Mouse (Mus musculus) midbrain, embryonic 15.5 days (tissue): ENCODE data around the gene Aqp6. TPM values are rescaled to one million over a fixed set of nuclear protein-coding genes. Genes with fewer than 3 reads are reported as not detected.

Experiments used
- ATAC-seq: fragments of 200-750 bp; cut with Nextera tagmentation; replicated peaks from 2 replicates; pipeline ENCODE4 v1.8.0; 2017; ENCODE audit warnings: moderate TSS enrichment
- H3K27ac ChIP-seq: fragments of 300-500 bp; sonication (generic); 2 replicates; pipeline ENCODE4 v1.5.1; 2015; ENCODE audit warnings: mild to moderate bottlenecking, inconsistent platforms
- H3K27me3 ChIP-seq: fragments of 300-500 bp; sonication (generic); replicated peaks from 2 replicates; pipeline ENCODE4 v1.6.1; 2015; ENCODE audit warnings: inconsistent platforms
- H3K36me3 ChIP-seq: fragments of 300-500 bp; sonication (generic); replicated peaks from 2 replicates; pipeline ENCODE4 v1.6.1; 2015; ENCODE audit warnings: inconsistent platforms
- H3K4me1 ChIP-seq: fragments of 300-500 bp; sonication (generic); 2 replicates; pipeline ENCODE4 v1.6.1; 2015; ENCODE audit warnings: inconsistent platforms
- H3K4me2 ChIP-seq: fragments of 300-500 bp; sonication (generic); 2 replicates; pipeline ENCODE4 v1.6.1; 2015; ENCODE audit warnings: inconsistent platforms, mild to moderate bottlenecking, moderate library complexity
- H3K4me3 ChIP-seq: fragments of 300-500 bp; sonication (generic); 2 replicates; pipeline ENCODE4 v1.5.1; 2015; ENCODE audit warnings: mild to moderate bottlenecking, inconsistent platforms
- H3K9ac ChIP-seq: fragments of 300-500 bp; sonication (generic); 2 replicates; pipeline ENCODE4 v1.6.1; 2015; ENCODE audit warnings: mild to moderate bottlenecking, inconsistent platforms
- H3K9me3 ChIP-seq: fragments of 300-500 bp; sonication (generic); 2 replicates; pipeline ENCODE4 v1.6.1; 2016; ENCODE audit warnings: inconsistent platforms
- whole genome bisulfite sequencing: fragments of 180-500 bp; shearing (Covaris S2); methylation state at CpG from one replicate; pipeline ENCODE4 v1.1.7; 2015; ENCODE audit warnings: mixed read lengths; 5-methylcytosine and 5-hydroxymethylcytosine counted together
- polyA plus RNA-seq: library from polyadenylated mRNA; unstranded; fragments of >200 nt; fragmentation: Nextera tagmentation; extraction: Ambion mirVana; gene quantifications from 2 replicates; pipeline ENCODE4 v1.2.1, GENCODE M21; 2015

Aqp6 gene
- polyA plus RNA-seq, 1 experiment from 2014 or later: 0.49 TPM

DNA sequence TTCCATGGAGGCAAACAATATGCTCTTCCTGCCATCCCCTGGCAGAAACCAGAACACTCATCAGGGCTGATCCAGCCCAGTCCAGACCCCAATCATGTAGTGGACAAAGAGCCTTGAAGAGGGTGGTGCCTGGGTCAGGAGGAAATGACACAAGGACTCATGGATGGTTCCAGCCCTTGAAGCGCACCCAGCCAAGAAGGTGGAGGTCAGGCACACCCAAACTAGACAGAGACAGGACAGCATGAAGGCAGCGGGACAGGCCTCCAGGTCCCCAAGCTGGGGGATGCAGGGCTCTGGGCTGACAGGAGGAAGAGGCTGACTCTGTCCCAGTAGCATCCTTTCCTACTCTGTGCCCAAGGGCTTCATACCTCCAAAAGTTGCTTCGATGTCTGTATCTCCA is 14.7 kb upstream of the Aqp6 start:
- no peaks in the 10 kb centered on the region for H3K36me3 ChIP-seq
- no peaks in the 10 kb centered on the region for H3K9me3 ChIP-seq
- no peak overlapping the region for H3K4me2 ChIP-seq
- H3K27ac ChIP-seq: no peak overlapping the region
- H3K27me3 ChIP-seq: peaks cover 93% of the 10 kb centered on the region
- no peak overlapping the region for H3K4me3 ChIP-seq
- H3K4me1 ChIP-seq: peaks cover 30% of the 10 kb centered on the region
- ATAC-seq: no peak
- no peak overlapping the region for H3K9ac ChIP-seq
- 94% methylated on average over 3 of the region's 3 CpGs for WGBS

DNA sequence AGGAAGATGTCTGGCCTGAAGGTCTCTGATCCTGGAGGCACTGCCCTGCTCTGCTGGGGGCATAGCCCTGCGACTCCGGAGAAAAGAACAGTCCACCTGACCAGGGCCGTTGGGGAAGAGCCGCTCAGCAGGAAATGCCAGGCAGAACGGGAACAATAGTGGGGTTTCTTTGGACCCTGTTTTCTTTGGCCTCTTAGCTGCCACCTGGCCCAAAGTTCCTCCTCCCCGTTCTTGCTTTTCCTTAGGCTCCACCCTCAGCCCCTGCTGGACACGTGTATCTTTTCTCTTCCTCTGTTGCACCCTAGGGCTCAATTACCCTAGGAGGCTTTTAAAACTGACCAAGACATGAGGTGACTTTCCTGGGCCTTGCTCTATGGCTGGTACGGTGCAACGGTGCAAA is 12.0 kb upstream of the Aqp6 start:
- Histone ChIP-seq H3K27ac (no peak overlapping the region), H3K4me3 (no peak overlapping the region), H3K4me2 (no peak overlapping the region), H3K4me1 (peaks cover 17% of the 10 kb centered on the region), H3K9ac (no peak overlapping the region), H3K9me3 (no peaks in the 10 kb centered on the region), H3K27me3 (peaks cover 100% of the 10 kb centered on the region), H3K36me3 (no peaks in the 10 kb centered on the region)
- WGBS: 5% methylated on average over 9 of the region's 9 CpGs
- no peak for ATAC-seq

DNA sequence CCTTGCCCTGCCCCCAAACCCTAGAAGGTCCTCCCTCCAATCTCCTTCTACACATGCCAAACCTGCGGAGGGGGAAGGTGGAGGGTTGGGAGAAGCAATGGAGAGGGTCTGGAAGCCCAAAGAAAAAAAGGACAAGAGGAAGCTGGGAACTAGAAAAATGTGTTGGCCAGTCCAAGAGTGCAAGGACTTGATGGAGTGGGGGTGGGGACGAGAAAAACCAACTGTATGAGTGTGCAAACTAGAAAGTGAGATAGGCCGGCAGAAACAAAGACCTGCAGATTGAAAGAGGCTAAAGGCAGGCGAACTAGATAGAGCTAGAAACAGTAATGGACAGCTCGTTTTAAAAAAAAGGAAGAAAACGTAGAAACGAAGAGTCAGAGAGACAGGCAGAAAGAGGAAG is 11.5 kb upstream of the Aqp6 start:
- H3K36me3 ChIP-seq: no peaks in the 10 kb centered on the region
- no peak overlapping the region for H3K4me3 ChIP-seq
- H3K9ac ChIP-seq: no peak overlapping the region
- no peaks in the 10 kb centered on the region for H3K9me3 ChIP-seq
- no peak for ATAC-seq
- WGBS: 17% methylated on average over 7 of the region's 7 CpGs
- peaks cover 12% of the 10 kb centered on the region for H3K4me1 ChIP-seq
- H3K27ac ChIP-seq: no peak overlapping the region
- H3K4me2 ChIP-seq: no peak overlapping the region
- H3K27me3 ChIP-seq: peaks cover 99% of the 10 kb centered on the region

DNA sequence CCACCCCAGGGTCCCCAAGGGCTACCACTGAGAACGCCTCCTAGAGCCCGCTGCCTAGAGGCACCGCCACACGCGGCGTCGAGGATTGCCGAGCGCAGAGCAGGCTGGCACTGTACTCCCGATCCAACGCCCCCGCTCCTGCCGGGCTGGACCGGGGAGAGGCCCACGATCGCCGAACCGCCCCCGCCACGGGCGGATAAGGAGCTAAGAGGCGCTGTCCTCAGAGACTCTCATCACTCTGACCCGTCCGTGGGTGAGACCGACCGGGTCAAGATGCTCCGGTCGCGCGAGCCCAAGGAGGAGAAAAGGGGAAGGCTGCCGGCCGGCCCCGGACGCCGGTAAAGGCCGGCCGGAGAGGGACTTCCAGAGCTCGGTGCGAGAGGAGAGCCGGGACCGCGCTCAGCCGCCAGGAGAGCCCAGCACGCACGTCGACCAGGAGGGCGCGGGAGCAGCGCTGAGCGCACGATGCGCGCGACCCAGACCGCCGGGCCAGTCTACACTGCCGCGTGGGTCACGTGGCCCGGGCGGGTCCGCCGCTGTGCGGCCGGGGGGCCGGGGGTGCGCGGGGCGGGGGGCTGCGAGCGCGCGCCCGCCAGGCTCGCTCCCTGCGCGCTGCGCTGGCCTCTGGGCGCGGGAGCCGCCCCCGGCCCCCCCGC is 10.6 kb upstream of the Aqp6 start, which contains the start of gene Aqp5:
Gene Aqp5, plus strand, starts transcription at position 354 of the 656 bp plus-strand sequence.
- Histone ChIP-seq H3K27ac (no peak within 1 kb of the TSS), H3K36me3 (no peaks in the 10 kb centered on the region), H3K27me3 (peaks cover 99% of the 10 kb centered on the region), H3K9me3 (no peaks in the 10 kb centered on the region), H3K4me1 (peaks cover 8% of the 10 kb centered on the region; the same call in 1 of the 2 replicates), H3K4me2 (peak within 1 kb of the TSS; percentile 53), H3K9ac (peak within 1 kb of the TSS; percentile 13; the same call in 1 of the 2 replicates), H3K4me3 (peak within 1 kb of the TSS; percentile 38)
- under 1% methylated on average over 60 of the region's 83 CpGs for WGBS
- peak; percentile 79 for ATAC-seq

DNA sequence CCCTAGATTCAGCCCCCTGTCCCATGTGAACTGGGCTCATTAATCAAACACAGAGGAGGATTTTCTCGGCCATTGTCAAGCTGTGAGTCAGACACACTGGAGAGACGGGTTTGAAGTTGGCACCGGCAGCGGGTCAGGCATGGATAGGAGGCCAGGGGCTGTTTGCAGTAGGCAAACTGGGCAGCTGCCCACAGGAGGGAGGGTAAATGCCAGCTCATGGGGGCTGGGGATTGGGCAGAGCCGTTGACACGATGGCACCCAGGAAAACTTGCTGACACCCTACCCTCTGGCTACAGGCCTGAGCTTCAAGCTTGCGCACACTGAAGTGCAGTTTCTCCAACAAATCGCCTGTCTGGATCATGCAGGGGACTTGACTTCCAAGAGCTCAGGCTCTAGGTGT is 9.0 kb upstream of the Aqp6 start:
- Histone ChIP-seq H3K4me3 (no peak overlapping the region), H3K4me2 (no peak overlapping the region), H3K4me1 (peaks cover 14% of the 10 kb centered on the region; the same call in 1 of the 2 replicates), H3K9ac (no peak overlapping the region), H3K36me3 (no peaks in the 10 kb centered on the region), H3K27ac (no peak overlapping the region), H3K9me3 (no peaks in the 10 kb centered on the region), H3K27me3 (peaks cover 86% of the 10 kb centered on the region)
- 65% methylated on average over 8 of the region's 8 CpGs for WGBS
- no peak for ATAC-seq

DNA sequence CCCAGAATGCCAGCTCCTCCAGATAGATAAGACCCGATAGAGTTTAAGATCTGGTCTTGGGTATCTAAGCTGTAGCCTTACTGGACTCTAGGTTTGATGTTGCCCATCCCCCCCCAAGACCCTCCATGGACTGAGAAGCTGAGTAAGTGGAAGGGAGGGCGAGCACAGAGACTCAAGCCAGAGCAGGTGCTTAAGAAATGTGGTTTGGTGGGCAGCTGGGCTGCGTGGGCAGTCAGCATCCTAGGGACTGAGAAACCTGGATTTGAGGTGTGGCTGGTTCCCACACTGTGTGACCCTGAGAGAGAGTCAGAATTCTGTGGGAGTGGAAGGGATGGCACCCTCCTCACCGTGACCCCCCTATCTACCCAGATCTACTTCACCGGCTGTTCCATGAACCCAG is 8.3 kb upstream of the Aqp6 start:
- H3K9me3 ChIP-seq: no peaks in the 10 kb centered on the region
- WGBS: 89% methylated on average over 5 of the region's 5 CpGs
- H3K27ac ChIP-seq: no peak overlapping the region
- no peak overlapping the region for H3K4me2 ChIP-seq
- ATAC-seq: no peak
- H3K4me1 ChIP-seq: peaks cover 16% of the 10 kb centered on the region; the same call in 1 of the 2 replicates
- no peak overlapping the region for H3K9ac ChIP-seq
- peaks cover 83% of the 10 kb centered on the region for H3K27me3 ChIP-seq
- no peak overlapping the region for H3K4me3 ChIP-seq
- H3K36me3 ChIP-seq: no peaks in the 10 kb centered on the region

DNA sequence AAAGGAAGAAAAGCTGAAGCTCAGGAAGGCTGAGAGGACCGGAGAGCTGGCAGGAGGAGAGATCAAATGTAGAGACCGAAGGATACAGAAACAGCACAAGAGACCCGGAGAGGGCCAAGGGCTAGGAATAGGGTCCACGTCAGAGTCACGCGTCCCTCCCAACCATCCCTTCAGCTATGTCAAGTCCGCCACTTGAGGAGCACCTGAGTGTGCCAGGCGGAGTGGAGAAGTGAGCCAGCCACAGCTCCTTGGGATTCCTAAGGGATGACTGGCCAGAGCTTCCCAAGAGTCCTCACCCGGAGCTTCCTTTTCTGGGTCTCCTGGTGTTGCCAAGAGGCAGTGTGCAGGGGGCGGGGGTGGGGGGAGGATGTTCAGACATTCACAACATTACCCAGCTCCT is 6.2 kb upstream of the Aqp6 start:
- no peak overlapping the region for H3K4me2 ChIP-seq
- no peak overlapping the region for H3K27ac ChIP-seq
- WGBS: 86% methylated on average over 10 of the region's 10 CpGs
- H3K4me3 ChIP-seq: no peak overlapping the region
- no peak for ATAC-seq
- H3K36me3 ChIP-seq: no peaks in the 10 kb centered on the region
- no peaks in the 10 kb centered on the region for H3K9me3 ChIP-seq
- peaks cover 62% of the 10 kb centered on the region for H3K27me3 ChIP-seq
- H3K9ac ChIP-seq: no peak overlapping the region
- peaks cover 26% of the 10 kb centered on the region for H3K4me1 ChIP-seq

DNA sequence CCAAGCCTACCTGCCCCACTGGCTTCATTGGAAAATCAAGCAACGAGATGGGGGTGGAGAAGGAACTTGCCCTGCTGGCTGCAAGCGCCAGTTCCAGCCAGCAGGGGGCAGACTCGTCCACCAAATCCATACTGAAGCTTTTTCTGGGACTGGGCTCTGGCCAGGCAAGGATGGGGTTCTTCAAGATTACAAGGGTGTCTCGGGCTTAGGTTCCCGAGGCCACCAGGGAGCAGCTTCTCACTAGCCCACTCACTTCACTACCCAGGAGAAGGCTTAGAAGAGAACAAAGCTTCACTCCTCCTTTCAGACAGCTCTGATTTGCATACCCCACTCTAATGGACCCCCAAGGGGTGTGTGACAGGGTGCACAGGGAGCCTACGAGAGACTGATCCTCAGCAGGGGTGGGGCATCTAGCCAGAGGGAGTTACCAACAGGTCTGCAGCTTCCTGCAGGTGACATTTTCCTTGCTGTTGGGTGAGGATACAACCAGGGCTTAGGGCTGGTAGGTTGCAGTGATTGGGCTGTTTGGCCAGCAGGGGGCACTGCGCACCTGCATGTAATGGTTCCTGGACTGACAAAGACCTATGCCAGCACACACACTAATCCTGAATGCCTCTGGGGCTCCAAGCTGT is 5.0 kb upstream of the Aqp6 start:
- Histone ChIP-seq H3K27me3 (peaks cover 50% of the 10 kb centered on the region), H3K9me3 (no peaks in the 10 kb centered on the region), H3K4me1 (peaks cover 26% of the 10 kb centered on the region), H3K36me3 (no peaks in the 10 kb centered on the region), H3K4me2 (no peak overlapping the region), H3K4me3 (no peak overlapping the region), H3K27ac (peak overlapping the region; percentile 27; the same call in 1 of the 2 replicates), H3K9ac (no peak overlapping the region)
- 0% methylated on average over 7 of the region's 7 CpGs for WGBS
- peak; percentile 84 for ATAC-seq

DNA sequence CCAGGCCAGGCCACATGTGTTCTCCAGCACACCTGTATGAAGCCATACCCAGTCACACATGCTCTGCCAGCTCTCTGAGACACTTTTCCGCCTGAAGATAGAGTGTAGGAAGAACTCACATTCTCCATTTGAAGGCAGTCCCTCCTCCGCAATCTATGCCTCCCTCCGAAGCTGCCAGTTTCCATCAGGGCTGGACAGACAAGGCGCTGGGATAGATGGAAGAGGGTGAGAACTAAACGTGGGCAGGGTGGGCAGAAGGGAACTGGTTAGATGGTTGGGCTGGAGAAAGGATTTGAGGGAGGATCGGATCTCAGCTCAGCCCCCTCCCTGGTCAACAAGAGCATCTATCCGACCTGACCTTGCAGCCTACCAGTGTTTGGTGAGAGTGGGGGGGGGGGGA is 4.4 kb upstream of the Aqp6 start:
- WGBS: 61% methylated on average over 7 of the region's 7 CpGs
- H3K27ac ChIP-seq: no peak overlapping the region

DNA sequence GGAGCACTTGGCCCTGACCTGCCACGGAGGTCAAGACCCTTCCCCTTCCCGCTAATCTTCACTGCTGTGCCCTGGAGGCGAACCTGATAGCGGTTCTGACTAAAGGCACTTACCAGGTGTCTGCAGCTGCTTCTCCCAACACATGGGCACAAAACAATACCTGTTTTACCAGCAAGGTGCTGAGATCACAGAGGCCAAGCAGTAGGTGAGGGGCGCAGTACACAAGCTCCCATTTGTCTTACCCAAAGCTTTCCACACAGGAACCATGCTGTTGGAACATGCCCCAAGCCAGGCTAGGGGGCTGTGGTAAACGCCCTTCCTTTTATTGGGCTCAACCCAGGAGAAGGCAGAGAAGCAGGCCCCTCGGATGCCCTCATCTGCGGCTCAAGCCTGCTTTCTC is 3.6 kb upstream of the Aqp6 start:
- Histone ChIP-seq H3K9ac (no peak overlapping the region), H3K4me3 (no peak overlapping the region), H3K4me1 (peaks cover 29% of the 10 kb centered on the region), H3K36me3 (no peaks in the 10 kb centered on the region), H3K27me3 (peaks cover 36% of the 10 kb centered on the region), H3K9me3 (no peaks in the 10 kb centered on the region), H3K27ac (no peak overlapping the region), H3K4me2 (no peak overlapping the region)
- WGBS: 57% methylated on average over 8 of the region's 8 CpGs
- ATAC-seq: no peak

More for the DNA sequence above, 4.4 kb upstream of the Aqp6 start:
- Histone ChIP-seq H3K4me3 (no peak overlapping the region), H3K4me2 (no peak overlapping the region), H3K9ac (no peak overlapping the region), H3K4me1 (peaks cover 29% of the 10 kb centered on the region), H3K9me3 (no peaks in the 10 kb centered on the region), H3K36me3 (no peaks in the 10 kb centered on the region), H3K27me3 (peaks cover 43% of the 10 kb centered on the region)
- no peak for ATAC-seq

DNA sequence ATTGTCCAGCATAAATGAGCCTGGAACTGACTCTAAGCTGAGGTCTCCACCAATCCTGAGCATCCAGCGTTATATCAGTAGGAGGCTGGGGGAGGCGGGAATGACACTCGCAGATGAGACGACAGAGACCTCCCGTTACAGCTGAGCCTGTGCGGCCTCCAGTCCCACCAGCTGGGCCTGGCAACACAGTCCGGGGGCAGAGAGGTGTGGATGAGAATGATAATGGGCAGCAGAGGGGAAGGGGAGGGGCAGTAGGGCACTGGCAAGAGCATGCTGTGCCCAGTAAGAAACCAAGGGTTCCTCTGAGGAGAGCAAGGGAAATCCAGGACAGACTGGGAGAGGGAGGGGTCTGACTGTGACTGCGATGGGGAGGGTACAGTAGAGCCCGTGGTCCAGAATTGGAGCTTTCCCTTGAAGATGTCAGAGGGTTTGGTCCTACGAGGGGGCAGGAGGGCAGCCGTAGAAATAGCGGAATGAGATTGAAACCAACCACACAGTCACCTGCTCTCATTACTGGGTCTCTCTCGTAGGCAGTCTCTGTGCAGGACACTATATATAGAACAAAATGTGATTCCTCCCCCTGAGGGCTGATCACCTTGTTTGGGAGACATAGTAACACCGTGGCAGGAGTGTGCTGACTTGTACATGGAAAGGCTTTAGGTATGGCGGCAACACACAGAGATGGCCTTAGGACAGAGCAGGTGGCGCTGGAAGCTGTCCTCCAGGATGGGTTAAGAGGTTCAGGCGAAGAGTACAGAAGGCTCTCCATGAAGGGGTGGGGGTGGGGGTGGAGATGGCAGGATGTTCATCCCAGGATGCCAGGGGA is 1.7 kb upstream of the Aqp6 start:
- no peak for ATAC-seq
- H3K36me3 ChIP-seq: no peaks in the 10 kb centered on the region
- H3K4me3 ChIP-seq: no peak overlapping the region
- H3K9me3 ChIP-seq: no peaks in the 10 kb centered on the region
- no peak overlapping the region for H3K4me2 ChIP-seq
- no peak overlapping the region for H3K27ac ChIP-seq
- 33% methylated on average over 17 of the region's 17 CpGs for WGBS
- no peak overlapping the region for H3K9ac ChIP-seq
- H3K27me3 ChIP-seq: peaks cover 20% of the 10 kb centered on the region
- peaks cover 29% of the 10 kb centered on the region for H3K4me1 ChIP-seq

DNA sequence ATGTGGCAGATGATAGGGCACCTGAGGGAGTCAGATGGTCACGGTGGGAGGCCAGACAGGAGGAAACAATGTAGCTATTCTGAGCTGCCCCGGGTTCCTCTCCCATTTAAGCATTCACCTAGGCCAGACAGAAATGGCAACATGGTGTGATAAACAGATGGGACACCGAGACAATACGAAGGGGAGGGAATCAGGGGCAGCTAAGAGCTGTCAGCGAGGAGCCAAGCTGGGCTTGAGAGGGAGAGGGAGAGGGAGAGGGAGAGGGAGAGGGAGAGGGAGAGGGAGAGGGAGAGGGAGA is 572 bp downstream of the Aqp6 start:
- Histone ChIP-seq H3K27me3 (0 out of 2 replicates have a peak, but pooled peaks cover 6% of the 10 kb centered on the region), H3K9ac (no peak overlapping the region), H3K9me3 (no peaks in the 10 kb centered on the region), H3K4me1 (peaks cover 31% of the 10 kb centered on the region), H3K36me3 (no peaks in the 10 kb centered on the region), H3K4me3 (no peak overlapping the region), H3K4me2 (no peak overlapping the region), H3K27ac (no peak overlapping the region)
- ATAC-seq: no peak
- 20% methylated on average over 5 of the region's 5 CpGs for WGBS
